Mouse (Mus musculus) embryonic fibroblast, embryonic 13.5 days (primary cell): ENCODE measurements around the gene Tenm1.

Source experiments
- CTCF ChIP-seq: IDR thresholded peaks from 2 replicates; pipeline ENCODE4 v1.5.1; 2011; ENCODE audit warnings: mild to moderate bottlenecking, control low read depth, low read length, moderate library complexity, borderline replicate concordance; ENCODE audit not compliant: insufficient read depth
- POLR2A ChIP-seq: IDR thresholded peaks from 2 replicates; pipeline ENCODE4 v1.6.1; 2011; ENCODE audit warnings: low read depth, mild to moderate bottlenecking, control low read depth, low read length, moderate library complexity

DNA sequence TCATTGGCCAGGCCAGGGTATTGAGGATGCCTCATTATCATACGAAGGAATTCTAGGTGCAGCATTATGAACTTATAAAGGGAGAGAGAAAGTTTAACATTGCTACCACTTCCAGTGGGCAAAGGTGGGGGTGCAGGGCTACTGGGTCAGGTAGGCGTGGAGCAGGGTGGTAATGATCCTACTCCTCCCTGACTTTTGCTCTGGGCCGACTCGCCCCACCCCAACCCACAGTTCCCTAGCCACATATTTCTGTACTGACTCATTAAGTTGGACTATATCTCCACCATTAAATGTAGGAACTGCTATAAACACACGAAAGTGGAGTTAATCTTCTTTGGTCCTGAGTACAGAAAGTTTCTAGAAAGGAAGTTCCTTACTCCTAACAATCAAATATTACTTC, 40.8 kb downstream of the Tenm1 start:
- no peak for TF ChIP-seq POLR2A
- no peak for TF ChIP-seq CTCF
